Mouse (Mus musculus) stomach, embryonic 15.5 days (tissue): ENCODE data around the gene Olfr340. TPM values are rescaled to one million over a fixed set of nuclear protein-coding genes. Genes with fewer than 3 reads are reported as not detected.
"Not testable (repeated sequence)": the region's sequence is repeated elsewhere in the genome, so short reads cannot be mapped to it uniquely, and the experiment has no call there.

Experiments used
- ATAC-seq: fragments of 200-750 bp; cut with Nextera tagmentation; 2 replicates; pipeline ENCODE4 v1.8.0; 2017; ENCODE audit warnings: low read depth, moderate number of reproducible peaks, moderate TSS enrichment; ENCODE audit not compliant: insufficient read depth, low FRiP score
- H3K27ac ChIP-seq: fragments of 300-500 bp; sonication (generic); 2 replicates; pipeline ENCODE4 v1.5.1; 2015; ENCODE audit warnings: mild to moderate bottlenecking, inconsistent platforms
- H3K27me3 ChIP-seq: fragments of 300-500 bp; sonication (generic); replicated peaks from 2 replicates; pipeline ENCODE4 v1.6.1; 2015; ENCODE audit warnings: inconsistent platforms
- H3K36me3 ChIP-seq: fragments of 300-500 bp; sonication (generic); 2 replicates; pipeline ENCODE4 v1.6.1; 2015; ENCODE audit warnings: inconsistent platforms
- H3K4me1 ChIP-seq: fragments of 300-500 bp; sonication (generic); 2 replicates; pipeline ENCODE4 v1.6.1; 2015; ENCODE audit warnings: inconsistent platforms
- H3K4me2 ChIP-seq: fragments of 300-500 bp; sonication (generic); 2 replicates; pipeline ENCODE4 v1.6.1; 2015; ENCODE audit warnings: mild to moderate bottlenecking, inconsistent platforms
- H3K4me3 ChIP-seq: fragments of 300-500 bp; sonication (generic); replicated peaks from 2 replicates; pipeline ENCODE4 v1.5.1; 2015; ENCODE audit warnings: inconsistent platforms
- H3K9ac ChIP-seq: fragments of 300-500 bp; sonication (generic); 2 replicates; pipeline ENCODE4 v1.6.1; 2015; ENCODE audit warnings: inconsistent platforms
- H3K9me3 ChIP-seq: fragments of 300-500 bp; sonication (generic); 2 replicates; pipeline ENCODE4 v1.6.1; 2016; ENCODE audit warnings: inconsistent platforms
- WGBS: fragments of 180-500 bp; shearing (Covaris S2); methylation state at CpG from one replicate; pipeline ENCODE4 v1.1.7; 2015; 5-methylcytosine and 5-hydroxymethylcytosine counted together
- polyA plus RNA-seq: library from polyadenylated mRNA; unstranded; fragments of >200 nt; fragmentation: Nextera tagmentation; extraction: Ambion mirVana; gene quantifications from 2 replicates; pipeline ENCODE4 v1.2.1, GENCODE M21; 2015

Gene Olfr340
- not detected in 2 replicates for polyA plus RNA-seq

GRCm38 (mm10) chr2:36452287-36452686 is at the start of gene Olfr340:
Olfr340 (plus strand) TSS chr2:36452587.
- H3K27me3 ChIP-seq = no peaks in the 10 kb centered on the region
- no peaks in the 10 kb centered on the region for H3K4me1 ChIP-seq
- no peak within 1 kb of the TSS for H3K9ac ChIP-seq
- no peak for ATAC-seq
- WGBS = 68% methylated on average over 1 of the region's 1 CpGs
- H3K36me3 ChIP-seq = no peaks in the 10 kb centered on the region
- no peak within 1 kb of the TSS for H3K4me2 ChIP-seq
- H3K4me3 ChIP-seq = no peak within 1 kb of the TSS
- H3K9me3 ChIP-seq = no peaks in the 10 kb centered on the region
- no peak within 1 kb of the TSS for H3K27ac ChIP-seq

GRCm38 (mm10) chr2:36415174-36415573 is 37.2 kb upstream of the Olfr340 start:
- not testable (repeated sequence) for H3K4me3 ChIP-seq, H3K27ac ChIP-seq, H3K9me3 ChIP-seq, H3K4me1 ChIP-seq, H3K27me3 ChIP-seq, H3K9ac ChIP-seq, H3K36me3 ChIP-seq, ATAC-seq, H3K4me2 ChIP-seq
- WGBS = 79% methylated on average over 3 of the region's 3 CpGs

DNA sequence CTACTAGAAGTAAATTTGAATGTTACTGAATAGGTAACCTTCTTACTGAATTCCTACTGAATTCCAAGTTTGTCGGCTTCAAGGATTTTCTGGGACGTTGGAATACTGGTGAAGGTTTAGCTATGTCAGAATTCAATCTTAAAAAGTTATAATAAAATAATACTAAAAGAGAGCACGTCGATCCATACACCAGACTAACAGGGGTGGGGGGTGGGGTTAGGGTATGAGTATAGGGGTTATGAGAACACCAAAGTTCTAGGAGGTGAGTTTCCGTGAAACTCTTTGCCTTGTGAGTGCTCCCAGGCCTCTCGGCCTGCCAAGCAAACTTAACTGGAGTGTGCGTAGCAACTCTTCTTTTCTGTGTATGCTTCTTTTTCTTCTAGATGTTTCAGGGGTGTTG is 36.8 kb upstream of the Olfr340 start:
- H3K4me2 ChIP-seq, H3K36me3 ChIP-seq, H3K4me1 ChIP-seq, ATAC-seq, H3K4me3 ChIP-seq, H3K9me3 ChIP-seq, H3K9ac ChIP-seq, H3K27ac ChIP-seq, H3K27me3 ChIP-seq: not testable (repeated sequence)
- WGBS = 85% methylated on average over 7 of the region's 7 CpGs

DNA sequence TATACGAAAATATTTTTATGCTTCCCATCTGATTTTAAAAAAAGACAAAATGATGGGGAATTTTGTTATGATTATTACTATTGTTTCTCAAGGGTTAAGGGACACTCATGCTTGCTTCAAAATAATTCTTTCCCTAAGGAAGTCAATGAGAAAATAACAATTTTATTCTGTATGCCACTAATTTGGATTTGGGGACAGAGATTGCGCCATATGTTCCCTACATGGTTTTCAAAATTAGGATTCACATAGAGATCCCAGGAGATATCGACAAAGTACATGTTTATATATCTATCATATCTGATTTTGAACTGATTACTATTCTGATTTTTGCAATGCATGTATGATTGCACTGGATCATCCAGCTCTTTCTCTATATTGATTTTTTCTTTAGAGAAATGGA is 33.7 kb upstream of the Olfr340 start, which contains the start of gene Olfr339:
TSS of gene Olfr339 (plus strand) at position 301 of the 400 bp plus-strand sequence.
- Histone ChIP-seq H3K9me3 (no peaks in the 10 kb centered on the region), H3K4me3 (no peak within 1 kb of the TSS), H3K4me1 (no peaks in the 10 kb centered on the region), H3K4me2 (no peak within 1 kb of the TSS), H3K9ac (no peak within 1 kb of the TSS), H3K36me3 (no peaks in the 10 kb centered on the region), H3K27me3 (no peaks in the 10 kb centered on the region), H3K27ac (no peak within 1 kb of the TSS)
- no peak for ATAC-seq
- 85% methylated on average over 3 of the region's 3 CpGs for WGBS

- ATAC-seq = no peak
- H3K27ac ChIP-seq = no peak overlapping the region
Measured at GRCm38 (mm10) chr2:36473634-36474033, 21.2 kb downstream of the Olfr340 start.

GRCm38 (mm10) chr2:36482368-36482767 is 30.0 kb downstream of the Olfr340 start, which contains the start of gene Olfr341:
Olfr341 (minus strand) TSS chr2:36482468.
- Histone ChIP-seq H3K4me2 (no peak within 1 kb of the TSS), H3K27ac (no peak within 1 kb of the TSS), H3K27me3 (no peaks in the 10 kb centered on the region), H3K9me3 (no peaks in the 10 kb centered on the region), H3K36me3 (no peaks in the 10 kb centered on the region), H3K4me1 (no peaks in the 10 kb centered on the region), H3K9ac (no peak within 1 kb of the TSS), H3K4me3 (no peak within 1 kb of the TSS)
- no peak for ATAC-seq

More at GRCm38 (mm10) chr2:36473634-36474033, 21.2 kb downstream of the Olfr340 start:
- Histone ChIP-seq H3K27me3 (no peaks in the 10 kb centered on the region), H3K4me1 (no peaks in the 10 kb centered on the region), H3K4me2 (no peak overlapping the region), H3K4me3 (no peak overlapping the region), H3K9me3 (no peaks in the 10 kb centered on the region), H3K9ac (no peak overlapping the region), H3K36me3 (no peaks in the 10 kb centered on the region)

Other genes starting within 250 kb of the Olfr340 start
- 27.9 and 31.3 TPM in 2 replicates for gene Ptgs1, start 222.2 kb upstream of the Olfr340 start, polyA plus RNA-seq
- gene Olfr338, start 79.1 kb upstream of the Olfr340 start, polyA plus RNA-seq = not detected in 2 replicates
- gene Olfr339, start 33.6 kb upstream of the Olfr340 start, polyA plus RNA-seq = not detected in 2 replicates
- not detected in 2 replicates for gene Olfr341, start 29.9 kb downstream of the Olfr340 start, polyA plus RNA-seq
- gene Olfr342, start 72.4 kb downstream of the Olfr340 start, polyA plus RNA-seq = not detected in 2 replicates
- not detected in 2 replicates for gene Olfr344, start 114.1 kb downstream of the Olfr340 start, polyA plus RNA-seq
- gene Olfr345, start 187.5 kb downstream of the Olfr340 start, polyA plus RNA-seq = not detected in 2 replicates
- gene Olfr346, start 233.2 kb downstream of the Olfr340 start, polyA plus RNA-seq = not detected in 2 replicates